Mouse (Mus musculus) urinary bladder, adult 2 months (tissue): ENCODE results near the gene AB124611. TPM values are rescaled to one million over a fixed set of nuclear protein-coding genes. Genes with fewer than 3 reads are reported as not detected.

Experiments used
- polyA plus RNA-seq: library from polyadenylated mRNA; depleted of rRNA; stranded (reverse); fragments of >200 nt; gene quantifications from 2 replicates; pipeline ENCODE4 v1.2.3, GENCODE M21; 2012; rRNA removed

Gene AB124611
- polyA plus RNA-seq, 1 experiment = 5.7 TPM

Other genes starting within 250 kb of the AB124611 start
- 31.0 and 31.8 TPM in 2 replicates for gene Kri1, start 238.2 kb upstream of the AB124611 start, polyA plus RNA-seq
- 17.9 and 18.2 TPM in 2 replicates for gene Cdkn2d, start 234.8 kb upstream of the AB124611 start, polyA plus RNA-seq
- gene Ap1m2, start 213.8 kb upstream of the AB124611 start, polyA plus RNA-seq = 40.7 and 46.5 TPM in 2 replicates
- 136 and 143 TPM in 2 replicates for gene Slc44a2, start 205.5 kb upstream of the AB124611 start, polyA plus RNA-seq
- gene Ilf3, start 158.3 kb upstream of the AB124611 start, polyA plus RNA-seq = 43.9 and 48.5 TPM in 2 replicates
- gene Qtrt1, start 114.3 kb upstream of the AB124611 start, polyA plus RNA-seq = 32.2 and 38.8 TPM in 2 replicates
- gene Dnm2, start 101.3 kb upstream of the AB124611 start, polyA plus RNA-seq = 76.4 and 91.4 TPM in 2 replicates
- 32.2 and 36.4 TPM in 2 replicates for gene Tmed1, start 15.9 kb upstream of the AB124611 start, polyA plus RNA-seq
- gene Carm1, start 20.7 kb downstream of the AB124611 start, polyA plus RNA-seq = 36.1 and 50.3 TPM in 2 replicates
- 30.5 and 32.5 TPM in 2 replicates for gene Timm29, start 66.5 kb downstream of the AB124611 start, polyA plus RNA-seq
- gene Yipf2, start 66.7 kb downstream of the AB124611 start, polyA plus RNA-seq = 29.9 and 33.8 TPM in 2 replicates
- 56.6 and 63.0 TPM in 2 replicates for gene Smarca4, start 90.0 kb downstream of the AB124611 start, polyA plus RNA-seq
- 29.2 and 35.7 TPM in 2 replicates for gene Ldlr, start 197.3 kb downstream of the AB124611 start, polyA plus RNA-seq
- 2.4 and 3.0 TPM in 2 replicates for gene Spc24, start 234.1 kb downstream of the AB124611 start, polyA plus RNA-seq